Mouse (Mus musculus) embryonic facial prominence, embryonic 11.5 days (tissue): ENCODE data around the gene Etl4. TPM values are rescaled to one million over a fixed set of nuclear protein-coding genes. Genes with fewer than 3 reads are reported as not detected.
"Not testable (repeated sequence)": the region's sequence is repeated elsewhere in the genome, so short reads cannot be mapped to it uniquely, and the experiment has no call there.

ENCODE experiments used
- ATAC-seq: fragments of 200-750 bp; cut with Nextera tagmentation; replicated peaks from 2 replicates; pipeline ENCODE4 v1.8.0; 2017; ENCODE audit warnings: low read depth; ENCODE audit not compliant: insufficient number of reproducible peaks, low FRiP score, low TSS enrichment
- DNase-seq: peaks from one replicate; pipeline ENCODE4 v3.0.0-alpha.2; 2015; ENCODE audit warnings: low spot score
- H3K27ac ChIP-seq: fragments of 300-500 bp; sonication (generic); replicated peaks from 2 replicates; pipeline ENCODE4 v1.5.1; 2014; ENCODE audit warnings: mild to moderate bottlenecking, low read depth, low read length, control low read depth
- H3K27me3 ChIP-seq: fragments of 300-500 bp; sonication (generic); 2 replicates; pipeline ENCODE4 v1.6.1; 2014; ENCODE audit warnings: mild to moderate bottlenecking, low read length, moderate library complexity, mixed read lengths; ENCODE audit not compliant: control insufficient read depth, insufficient read depth
- H3K36me3 ChIP-seq: fragments of 300-500 bp; sonication (generic); replicated peaks from 2 replicates; pipeline ENCODE4 v1.6.1; 2014; ENCODE audit warnings: low read depth, mild to moderate bottlenecking, low read length, moderate library complexity, mixed read lengths; ENCODE audit not compliant: control insufficient read depth, insufficient read depth
- H3K4me1 ChIP-seq: fragments of 300-500 bp; sonication (generic); 2 replicates; pipeline ENCODE4 v1.6.1; 2014; ENCODE audit warnings: low read length, mixed read lengths; ENCODE audit not compliant: control insufficient read depth, insufficient read depth
- H3K4me2 ChIP-seq: fragments of 300-500 bp; sonication (generic); 2 replicates; pipeline ENCODE4 v1.6.1; 2014; ENCODE audit warnings: low read depth, mild to moderate bottlenecking, control low read depth, low read length, moderate library complexity
- H3K4me3 ChIP-seq: fragments of 300-500 bp; sonication (generic); 2 replicates; pipeline ENCODE4 v1.5.1; 2014; ENCODE audit warnings: low read depth, low read length, control low read depth
- H3K9ac ChIP-seq: fragments of 300-500 bp; sonication (generic); replicated peaks from 2 replicates; pipeline ENCODE4 v1.6.1; 2014; ENCODE audit warnings: mild to moderate bottlenecking, control low read depth, low read length
- H3K9me3 ChIP-seq: fragments of 300-500 bp; sonication (generic); replicated peaks from 2 replicates; pipeline ENCODE4 v1.6.1; 2016; ENCODE audit warnings: mild to moderate bottlenecking, low read length, inconsistent platforms, mixed read lengths; ENCODE audit not compliant: control insufficient read depth
- WGBS: fragments of 180-500 bp; shearing (Covaris S2); extraction: QIAGEN DNeasy Blood & Tissue Kit; methylation state at CpG from one replicate; pipeline ENCODE4 v1.1.7; 2014; 5-methylcytosine and 5-hydroxymethylcytosine counted together
- polyA plus RNA-seq: library from polyadenylated mRNA; unstranded; fragments of >200 nt; fragmentation: Nextera tagmentation; extraction: Ambion mirVana; gene quantifications from 2 replicates; pipeline ENCODE4 v1.2.1, GENCODE M21; 2014

The Etl4 gene
- polyA plus RNA-seq, 1 experiment from 2014 or later: 23.5 TPM

GRCm38 (mm10) chr2:20168156-20168555, 258.6 kb downstream of the Etl4 start:
- Histone ChIP-seq H3K9ac (no peak overlapping the region), H3K36me3 (no peaks in the 10 kb centered on the region), H3K4me2 (no peak overlapping the region), H3K4me1 (no peaks in the 10 kb centered on the region), H3K27ac (no peak overlapping the region), H3K4me3 (no peak overlapping the region), H3K27me3 (no peaks in the 10 kb centered on the region), H3K9me3 (no peaks in the 10 kb centered on the region)
- 89% methylated on average over 4 of the region's 4 CpGs for WGBS
- no peak for DNase-seq
- ATAC-seq: no peak

DNA sequence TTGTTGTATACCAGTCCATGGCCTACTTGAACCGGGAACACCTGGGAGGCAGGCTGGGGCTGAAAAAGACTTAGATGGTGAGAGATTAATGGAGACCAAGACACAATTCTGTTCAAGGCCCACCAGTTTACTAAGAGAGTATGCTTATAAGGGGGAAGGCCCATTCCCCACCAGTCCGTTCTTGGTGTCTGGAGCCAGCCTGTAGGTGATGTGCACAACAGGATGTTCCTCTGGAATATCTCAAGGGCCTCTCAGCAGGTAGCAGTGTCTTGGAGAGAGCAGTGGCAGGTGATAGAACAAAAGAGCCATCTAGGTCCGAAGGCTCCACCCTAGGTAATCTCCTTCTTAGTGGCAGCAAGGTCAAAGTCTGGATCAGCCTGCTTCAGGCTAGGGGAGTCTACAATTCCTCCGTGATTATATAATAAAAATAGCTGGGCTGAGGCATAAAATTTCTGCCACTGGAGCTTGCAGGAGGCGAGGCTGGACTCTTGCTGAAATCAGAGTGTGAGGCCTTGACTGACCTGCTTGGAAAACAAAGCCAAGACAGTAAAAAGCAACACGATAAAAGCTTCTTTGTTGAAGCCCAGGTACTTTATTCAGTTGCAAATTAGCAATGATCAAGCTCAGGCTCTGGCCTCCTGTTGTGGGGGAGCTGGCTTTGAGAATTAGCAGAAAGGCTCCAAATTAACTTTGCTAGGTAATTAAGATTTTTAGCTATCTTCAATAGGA, 267.0 kb downstream of the Etl4 start:
- WGBS: 79% methylated on average over 6 of the region's 6 CpGs
- not testable (repeated sequence) for H3K4me2 ChIP-seq, H3K9me3 ChIP-seq, H3K9ac ChIP-seq, ATAC-seq, DNase-seq, H3K27ac ChIP-seq, H3K4me1 ChIP-seq, H3K36me3 ChIP-seq, H3K27me3 ChIP-seq, H3K4me3 ChIP-seq

GRCm38 (mm10) chr2:20177236-20177635, 267.7 kb downstream of the Etl4 start:
- not testable (repeated sequence) for H3K4me3 ChIP-seq, H3K4me2 ChIP-seq, H3K4me1 ChIP-seq, ATAC-seq, H3K27me3 ChIP-seq, H3K9me3 ChIP-seq, H3K9ac ChIP-seq, H3K27ac ChIP-seq, H3K36me3 ChIP-seq, DNase-seq
- WGBS: 95% methylated on average over 3 of the region's 3 CpGs

DNA sequence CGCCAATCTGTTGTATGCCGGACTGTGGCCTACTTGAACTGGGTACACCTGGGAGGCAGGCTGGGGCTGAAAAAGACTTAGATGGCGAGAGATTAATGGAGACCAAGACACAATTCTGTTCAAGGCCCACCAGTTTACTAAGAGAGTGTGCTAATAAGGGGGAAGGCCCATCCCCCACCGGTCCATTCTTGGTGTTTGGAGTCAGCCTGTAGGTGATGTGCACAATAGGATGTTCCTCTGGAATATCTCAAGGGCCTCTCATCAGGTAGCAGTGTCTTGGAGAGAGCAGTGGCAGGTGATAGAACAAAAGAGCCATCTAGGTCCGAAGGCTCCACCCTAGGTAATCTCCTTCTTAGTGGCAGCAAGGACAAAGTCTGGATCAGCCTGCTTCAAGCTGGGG, 271.0 kb downstream of the Etl4 start:
- not testable (repeated sequence) for H3K9me3 ChIP-seq, H3K4me3 ChIP-seq, H3K4me2 ChIP-seq, H3K36me3 ChIP-seq, DNase-seq, ATAC-seq, H3K4me1 ChIP-seq, H3K27me3 ChIP-seq, H3K9ac ChIP-seq, H3K27ac ChIP-seq
- WGBS: 86% methylated on average over 5 of the region's 5 CpGs

- not testable (repeated sequence) for H3K4me2 ChIP-seq, H3K4me3 ChIP-seq, ATAC-seq, DNase-seq, H3K9me3 ChIP-seq, H3K27me3 ChIP-seq, H3K36me3 ChIP-seq, H3K27ac ChIP-seq, H3K4me1 ChIP-seq, H3K9ac ChIP-seq
- 85% methylated on average over 7 of the region's 7 CpGs for WGBS
Measured at GRCm38 (mm10) chr2:20187223-20187622, 277.6 kb downstream of the Etl4 start.

DNA sequence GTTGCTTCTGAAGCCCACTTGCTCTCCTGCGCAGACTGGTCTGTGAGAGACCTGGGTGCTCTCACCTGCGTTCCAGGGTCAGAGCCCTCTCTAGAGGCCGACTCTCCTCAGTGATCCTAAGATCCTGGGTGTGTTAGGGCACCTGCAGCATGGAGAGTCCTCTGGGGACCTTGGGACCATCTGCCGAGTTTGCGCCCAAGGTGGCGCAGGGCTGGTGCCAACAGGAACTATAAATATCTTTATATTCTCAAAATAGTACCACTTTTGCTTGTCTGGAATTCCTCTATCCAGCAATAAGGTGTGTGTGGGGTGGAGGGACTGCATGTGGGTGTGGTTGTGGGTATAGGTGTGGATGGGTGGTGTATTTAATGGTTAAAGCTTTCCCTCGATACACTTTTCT, 293.4 kb downstream of the Etl4 start:
- Histone ChIP-seq H3K4me3 (no peak overlapping the region), H3K27me3 (no peaks in the 10 kb centered on the region), H3K9ac (no peak overlapping the region), H3K27ac (no peak overlapping the region), H3K4me2 (no peak overlapping the region), H3K36me3 (no peaks in the 10 kb centered on the region), H3K9me3 (no peaks in the 10 kb centered on the region), H3K4me1 (no peaks in the 10 kb centered on the region)
- 89% methylated on average over 7 of the region's 7 CpGs for WGBS
- ATAC-seq (no peak), DNase-seq (no peak)

- 62% methylated on average over 1 of the region's 1 CpGs for WGBS
- H3K36me3 ChIP-seq: no peaks in the 10 kb centered on the region
- no peak overlapping the region for H3K4me3 ChIP-seq
- no peaks in the 10 kb centered on the region for H3K9me3 ChIP-seq
- no peak overlapping the region for H3K9ac ChIP-seq
- no peaks in the 10 kb centered on the region for H3K27me3 ChIP-seq
- DNase-seq: no peak
- no peaks in the 10 kb centered on the region for H3K4me1 ChIP-seq
- H3K27ac ChIP-seq: no peak overlapping the region
- no peak for ATAC-seq
- H3K4me2 ChIP-seq: no peak overlapping the region
Measured at GRCm38 (mm10) chr2:20206647-20207046, 297.1 kb downstream of the Etl4 start.

- Histone ChIP-seq H3K4me1 (no peaks in the 10 kb centered on the region), H3K27me3 (no peaks in the 10 kb centered on the region), H3K9me3 (no peaks in the 10 kb centered on the region), H3K4me2 (no peak overlapping the region), H3K36me3 (no peaks in the 10 kb centered on the region), H3K9ac (no peak overlapping the region), H3K4me3 (no peak overlapping the region), H3K27ac (no peak overlapping the region)
- WGBS: 75% methylated on average over 3 of the region's 3 CpGs
- ATAC-seq (no peak), DNase-seq (no peak)
Measured at GRCm38 (mm10) chr2:20208683-20209194, 299.2 kb downstream of the Etl4 start.
